Mouse (Mus musculus) heart, embryonic 15.5 days (tissue): ENCODE results near the gene Dnase1l1. TPM values are rescaled to one million over a fixed set of nuclear protein-coding genes. Genes with fewer than 3 reads are reported as not detected.

Experiments
- ATAC-seq: fragments of 200-750 bp; cut with Nextera tagmentation; replicated peaks from 2 replicates; pipeline ENCODE4 v1.8.0; 2017; ENCODE audit warnings: low read depth, moderate TSS enrichment; ENCODE audit not compliant: insufficient number of reproducible peaks, insufficient read depth, low FRiP score
- H3K27ac ChIP-seq: fragments of 300-500 bp; sonication (generic); 2 replicates; pipeline ENCODE4 v1.5.1; 2015; ENCODE audit warnings: mild to moderate bottlenecking, inconsistent platforms
- H3K27me3 ChIP-seq: fragments of 300-500 bp; sonication (generic); 2 replicates; pipeline ENCODE4 v1.6.1; 2015; ENCODE audit warnings: inconsistent platforms
- H3K36me3 ChIP-seq: fragments of 300-500 bp; sonication (generic); 2 replicates; pipeline ENCODE4 v1.6.1; 2015; ENCODE audit warnings: mild to moderate bottlenecking, inconsistent platforms
- H3K4me1 ChIP-seq: fragments of 300-500 bp; sonication (generic); replicated peaks from 2 replicates; pipeline ENCODE4 v1.6.1; 2015; ENCODE audit warnings: inconsistent platforms
- H3K4me2 ChIP-seq: fragments of 300-500 bp; sonication (generic); 2 replicates; pipeline ENCODE4 v1.6.1; 2015; ENCODE audit warnings: inconsistent platforms, mild to moderate bottlenecking, moderate library complexity
- H3K4me3 ChIP-seq: fragments of 300-500 bp; sonication (generic); 2 replicates; pipeline ENCODE4 v1.5.1; 2015; ENCODE audit warnings: mild to moderate bottlenecking, inconsistent platforms
- H3K9ac ChIP-seq: fragments of 300-500 bp; sonication (generic); 2 replicates; pipeline ENCODE4 v1.6.1; 2015; ENCODE audit warnings: mild to moderate bottlenecking, inconsistent platforms
- H3K9me3 ChIP-seq: fragments of 300-500 bp; sonication (generic); replicated peaks from 2 replicates; pipeline ENCODE4 v1.6.1; 2016; ENCODE audit warnings: inconsistent platforms
- WGBS: fragments of 180-500 bp; shearing (Covaris S2); methylation state at CpG from one replicate; pipeline ENCODE4 v1.1.7; 2015; ENCODE audit warnings: mixed read lengths; 5-methylcytosine and 5-hydroxymethylcytosine counted together
- polyA plus RNA-seq: library from polyadenylated mRNA; unstranded; fragments of >200 nt; fragmentation: Nextera tagmentation; extraction: Ambion mirVana; gene quantifications from 2 replicates; pipeline ENCODE4 v1.2.1, GENCODE M21; 2015

Gene Dnase1l1
- 14.3 and 17.2 TPM in 2 replicates for polyA plus RNA-seq

DNA sequence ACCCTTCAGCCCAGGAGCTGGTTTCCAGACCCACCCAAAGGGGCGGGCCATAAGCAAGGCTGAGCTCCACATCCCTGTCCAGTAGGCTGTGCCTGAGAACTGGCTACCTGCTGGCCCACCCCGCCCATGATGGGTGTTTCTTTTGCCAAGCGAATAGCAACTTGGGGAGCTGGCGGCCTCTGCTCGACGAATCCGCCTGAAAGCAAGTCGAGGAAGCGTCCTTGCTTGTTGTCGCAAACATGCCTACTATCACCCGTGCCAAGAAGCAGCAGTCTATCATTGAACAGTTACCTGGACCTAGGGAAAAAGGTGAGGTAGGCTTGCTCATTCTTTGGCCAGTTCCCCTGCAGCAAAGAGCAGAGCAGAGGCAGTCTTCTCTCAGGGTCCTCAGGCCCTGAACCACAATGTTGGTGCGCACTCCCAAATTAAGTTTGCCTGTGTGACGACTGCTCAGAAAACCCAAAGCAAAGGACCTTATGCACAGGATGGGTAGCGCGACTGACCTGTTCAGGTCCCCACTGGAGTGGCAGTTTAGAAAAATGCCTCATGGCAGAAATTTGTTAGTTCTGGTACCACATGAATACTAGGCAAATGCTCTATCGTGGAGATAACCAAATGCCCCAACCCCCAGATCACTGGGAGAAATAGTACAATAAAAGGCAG, at the start of gene Dnase1l1, which contains the start of gene Taz:
TSS of gene Dnase1l1 (minus strand) at position 606 of the 663 bp plus-strand sequence.
TSS of gene Taz (plus strand) at position 181 of the 663 bp plus-strand sequence.
- H3K9ac ChIP-seq = peak within 1 kb of the TSS; percentile 67
- H3K9me3 ChIP-seq = no peaks in the 10 kb centered on the region
- H3K4me3 ChIP-seq = peak within 1 kb of the TSS; percentile 64
- WGBS = 12% methylated on average over 16 of the region's 16 CpGs
- peak within 1 kb of the TSS; percentile 92 for H3K27ac ChIP-seq
- peak within 1 kb of the TSS; percentile 78 for H3K4me2 ChIP-seq
- no peaks in the 10 kb centered on the region for H3K27me3 ChIP-seq
- peak; percentile 90 for ATAC-seq
- peaks cover 8% of the 10 kb centered on the region for H3K4me1 ChIP-seq
- no peaks in the 10 kb centered on the region for H3K36me3 ChIP-seq

DNA sequence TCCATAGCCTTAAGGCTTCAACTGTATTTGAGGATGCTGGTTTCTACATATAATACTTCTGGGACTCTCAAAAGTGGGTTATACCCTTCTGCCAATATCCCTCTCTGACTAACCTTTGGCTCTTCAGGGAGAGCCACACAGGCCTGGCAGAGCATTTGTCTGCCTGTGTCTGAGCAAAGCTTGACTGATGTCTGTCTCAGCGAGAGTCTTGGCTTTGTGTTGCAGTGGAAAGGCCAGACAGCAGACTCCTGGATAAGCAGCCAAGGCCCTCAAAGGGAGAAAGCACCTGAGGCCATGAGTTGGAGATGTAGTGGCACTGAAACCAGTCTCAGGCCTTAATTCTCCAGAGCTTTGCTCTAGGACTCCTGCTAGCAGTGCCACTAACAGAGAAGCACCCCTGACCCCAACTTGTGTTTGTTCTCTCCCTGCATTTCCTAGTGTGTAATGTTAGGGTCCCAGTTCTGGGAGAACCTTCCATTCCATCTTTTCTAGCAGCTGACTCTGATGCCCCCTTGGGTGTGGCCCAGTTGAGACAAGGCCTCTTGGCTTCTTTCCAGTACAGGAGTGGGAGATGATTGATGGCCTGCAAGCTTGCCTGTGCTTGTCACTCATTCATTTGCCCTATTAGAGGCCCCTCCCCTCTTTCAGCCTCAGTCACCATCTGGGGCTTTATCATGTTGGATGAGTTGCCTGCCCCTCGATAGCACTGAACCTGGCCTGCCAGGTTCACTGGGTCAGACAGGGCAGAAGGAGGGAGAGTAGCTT, 48.2 kb upstream of the Dnase1l1 start:
- peak overlapping the region; percentile 71 for H3K4me2 ChIP-seq
- H3K36me3 ChIP-seq = no peaks in the 10 kb centered on the region
- H3K27me3 ChIP-seq = no peaks in the 10 kb centered on the region
- WGBS = 44% methylated on average over 2 of the region's 2 CpGs
- peaks cover 15% of the 10 kb centered on the region for H3K4me1 ChIP-seq
- no peak for ATAC-seq
- peak overlapping the region; percentile 53 for H3K4me3 ChIP-seq
- no peak overlapping the region for H3K27ac ChIP-seq
- no peak overlapping the region for H3K9ac ChIP-seq
- no peaks in the 10 kb centered on the region for H3K9me3 ChIP-seq

DNA sequence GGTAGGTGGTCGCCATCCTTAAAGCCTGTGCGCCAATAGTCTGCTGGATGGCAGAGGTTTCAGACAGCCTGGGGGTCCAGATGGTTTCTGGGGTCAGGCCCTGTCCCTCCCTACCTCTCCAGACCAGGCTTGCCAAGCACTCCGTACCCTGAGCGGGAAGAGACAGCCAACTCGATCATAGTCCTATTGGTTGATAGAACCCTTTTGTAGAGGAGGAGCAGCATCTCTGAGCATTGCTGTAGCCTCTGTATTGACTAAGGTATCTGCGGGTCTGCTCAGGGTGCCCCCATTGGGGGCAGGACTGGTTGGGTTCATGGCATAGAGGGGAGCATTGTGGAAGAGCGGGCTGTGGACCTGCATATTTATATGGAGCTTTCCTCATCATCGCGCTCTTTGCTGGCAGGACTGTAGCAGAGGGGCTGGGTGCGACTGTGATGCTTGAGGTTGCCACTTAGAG, 47.1 kb upstream of the Dnase1l1 start:
- peak; percentile 8; the same call in 1 of the 2 replicates for ATAC-seq
- Histone ChIP-seq H3K4me3 (peak overlapping the region; percentile 53), H3K9ac (peak overlapping the region; percentile 66), H3K27me3 (no peaks in the 10 kb centered on the region), H3K4me1 (peaks cover 15% of the 10 kb centered on the region), H3K27ac (no peak overlapping the region), H3K4me2 (peak overlapping the region; percentile 71), H3K36me3 (no peaks in the 10 kb centered on the region), H3K9me3 (no peaks in the 10 kb centered on the region)
- WGBS = 31% methylated on average over 10 of the region's 10 CpGs

DNA sequence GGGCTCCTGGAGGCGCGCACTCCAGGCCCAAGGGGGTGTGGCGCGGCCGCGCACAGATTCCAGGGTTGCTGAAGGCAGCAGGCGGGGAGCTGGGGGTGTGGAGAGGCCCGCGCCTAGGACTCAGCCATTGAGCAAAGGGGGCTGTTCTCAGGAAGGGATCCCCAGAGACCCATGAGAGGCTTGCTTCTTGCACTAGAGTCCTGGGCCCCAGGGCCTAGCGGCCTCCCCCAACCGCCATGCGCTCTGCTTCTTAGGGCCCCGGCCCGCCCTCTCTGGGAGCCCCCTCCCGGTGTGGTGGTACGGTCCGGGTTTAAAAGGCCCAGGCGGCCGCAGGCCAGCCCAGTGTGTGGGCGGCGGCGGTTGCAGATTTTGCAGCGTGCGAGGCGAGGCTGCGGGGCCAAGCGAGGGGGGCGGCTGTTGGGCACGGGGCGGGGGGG, 46.6 kb upstream of the Dnase1l1 start, which contains the start of gene Plxna3:
TSS of gene Plxna3 (plus strand) at position 342 of the 437 bp plus-strand sequence.
- Histone ChIP-seq H3K9ac (peak within 1 kb of the TSS; percentile 66), H3K27ac (peak within 1 kb of the TSS; percentile 77), H3K4me2 (peak within 1 kb of the TSS; percentile 71), H3K27me3 (no peaks in the 10 kb centered on the region), H3K4me3 (peak within 1 kb of the TSS; percentile 53), H3K9me3 (no peaks in the 10 kb centered on the region), H3K4me1 (peaks cover 15% of the 10 kb centered on the region), H3K36me3 (no peaks in the 10 kb centered on the region)
- WGBS = 15% methylated on average over 30 of the region's 30 CpGs
- ATAC-seq = peak; percentile 88

DNA sequence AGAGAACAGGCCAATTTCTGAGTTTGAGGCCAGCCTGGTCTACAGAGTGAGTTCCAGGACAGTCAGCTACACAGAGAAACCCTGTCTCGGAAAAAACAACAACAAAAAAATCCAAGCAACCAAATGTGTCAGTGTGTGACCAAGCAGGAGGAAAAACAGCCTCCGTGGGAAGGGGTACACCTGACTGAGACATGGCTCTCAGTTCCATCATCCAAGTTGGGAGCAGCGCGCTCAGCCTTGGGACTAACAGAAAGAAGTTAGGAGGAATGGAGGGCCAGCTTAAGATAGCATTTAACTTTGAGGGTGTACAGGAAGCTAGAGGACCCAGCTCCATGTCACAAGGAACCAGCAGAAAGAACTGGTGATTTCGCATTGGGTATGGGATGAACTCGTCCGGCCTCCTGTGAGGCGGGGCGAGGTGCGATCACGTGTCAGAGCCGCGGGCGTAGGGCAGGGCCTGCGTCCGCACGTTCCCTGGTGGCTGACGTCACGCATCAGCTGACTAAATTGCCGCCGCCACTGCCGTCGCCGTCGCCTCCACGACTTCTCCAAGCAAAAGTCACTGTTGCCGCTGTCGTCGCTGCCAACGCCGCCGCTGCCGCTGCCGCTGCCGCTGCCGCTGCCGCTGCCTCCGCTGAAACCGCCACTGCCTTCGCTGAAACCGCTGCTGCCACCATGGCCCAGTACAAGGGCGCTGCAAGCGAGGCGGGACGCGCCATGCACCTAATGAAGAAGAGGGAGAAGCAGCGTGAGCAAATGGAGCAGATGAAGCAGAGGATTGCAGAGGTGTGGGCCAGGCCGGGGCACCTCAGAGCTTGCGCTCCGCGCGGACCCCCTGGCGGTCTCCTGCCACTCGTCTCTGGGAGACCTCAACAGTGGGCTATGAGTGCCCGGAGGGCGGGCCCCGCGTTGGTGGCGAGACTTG, 30.7 kb upstream of the Dnase1l1 start, which contains the start of gene Fam50a:
TSS of gene Fam50a (plus strand) at position 494 of the 925 bp plus-strand sequence.
- no peaks in the 10 kb centered on the region for H3K27me3 ChIP-seq
- WGBS = 13% methylated on average over 59 of the region's 59 CpGs
- H3K4me2 ChIP-seq = peak within 1 kb of the TSS; percentile 79
- H3K9ac ChIP-seq = peak within 1 kb of the TSS; percentile 86
- peak; percentile 93 for ATAC-seq
- no peaks in the 10 kb centered on the region for H3K9me3 ChIP-seq
- H3K36me3 ChIP-seq = peaks cover 19% of the 10 kb centered on the region
- H3K27ac ChIP-seq = peak within 1 kb of the TSS; percentile 89
- peak within 1 kb of the TSS; percentile 72 for H3K4me3 ChIP-seq
- H3K4me1 ChIP-seq = peaks cover 5% of the 10 kb centered on the region

DNA sequence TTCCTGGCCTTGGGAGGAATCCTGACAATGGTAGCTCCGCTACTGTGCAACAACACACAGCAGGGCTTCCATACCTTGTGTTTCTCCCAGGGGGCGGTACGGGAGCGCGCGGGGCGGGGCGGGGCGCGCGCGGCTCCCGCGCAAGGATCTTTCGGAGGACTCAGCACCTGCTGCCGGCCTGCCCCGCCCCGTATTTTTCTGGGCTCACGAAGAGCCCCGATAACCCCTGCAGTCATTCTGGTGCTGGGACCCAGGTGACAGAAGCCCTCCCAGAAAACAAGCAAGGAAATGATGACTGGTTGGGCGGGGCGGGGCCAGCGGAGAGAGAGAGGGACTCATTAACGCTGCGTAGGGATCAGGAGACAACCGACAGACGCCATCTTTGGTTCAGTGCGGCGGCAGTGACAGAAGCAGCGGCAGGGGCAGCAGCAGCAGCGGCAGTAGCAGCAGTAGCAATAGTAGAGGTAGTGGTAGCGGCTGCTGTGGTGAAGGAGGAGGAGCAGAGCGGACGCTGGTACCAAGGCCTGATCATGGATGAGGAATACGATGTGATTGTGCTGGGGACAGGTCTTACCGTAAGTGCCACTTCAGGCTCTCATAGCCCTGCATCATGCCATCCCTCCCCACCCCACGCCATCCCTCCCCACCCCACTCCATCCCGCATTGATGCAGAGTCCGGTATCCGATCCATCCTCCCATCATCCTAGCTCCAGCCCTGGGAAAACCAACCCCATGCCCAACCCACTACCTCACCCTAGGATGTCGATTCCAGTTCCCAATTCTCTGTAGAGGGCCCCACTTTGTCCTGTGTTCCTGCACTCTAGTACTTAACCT, 22.9 kb upstream of the Dnase1l1 start, which contains the start of gene Gdi1:
TSS of gene Gdi1 (plus strand) at position 132 of the 834 bp plus-strand sequence.
- ATAC-seq = peak; percentile 85
- H3K27me3 ChIP-seq = no peaks in the 10 kb centered on the region
- peaks cover 36% of the 10 kb centered on the region for H3K36me3 ChIP-seq
- H3K9me3 ChIP-seq = no peaks in the 10 kb centered on the region
- H3K9ac ChIP-seq = peak within 1 kb of the TSS; percentile 68
- peaks cover 7% of the 10 kb centered on the region for H3K4me1 ChIP-seq
- H3K27ac ChIP-seq = peak within 1 kb of the TSS; percentile 92
- peak within 1 kb of the TSS; percentile 67 for H3K4me2 ChIP-seq
- peak within 1 kb of the TSS; percentile 65 for H3K4me3 ChIP-seq
- WGBS = 8% methylated on average over 41 of the region's 41 CpGs

DNA sequence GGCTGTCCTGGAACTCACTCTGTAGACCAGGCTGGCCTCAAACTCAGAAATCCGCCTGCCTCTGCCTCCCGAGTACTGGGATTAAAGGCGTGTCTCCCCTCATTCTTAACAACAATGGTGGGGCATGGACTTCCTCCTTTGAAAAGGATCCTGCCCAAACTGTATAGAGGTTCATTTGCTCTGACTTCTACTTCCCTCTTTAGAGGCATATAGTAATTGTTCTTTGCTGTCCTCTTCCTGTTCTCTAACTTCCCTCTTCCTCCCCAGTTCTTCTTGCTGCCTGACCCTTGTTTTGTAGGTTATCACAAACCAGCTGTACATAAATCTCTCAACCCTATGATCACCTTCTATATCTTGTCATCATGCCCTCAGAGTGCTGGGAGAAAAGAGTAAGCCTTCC, 17.6 kb upstream of the Dnase1l1 start:
- Histone ChIP-seq H3K9me3 (no peaks in the 10 kb centered on the region), H3K4me3 (no peak overlapping the region), H3K9ac (no peak overlapping the region), H3K27me3 (no peaks in the 10 kb centered on the region), H3K27ac (no peak overlapping the region), H3K4me2 (no peak overlapping the region), H3K36me3 (peaks cover 16% of the 10 kb centered on the region), H3K4me1 (no peaks in the 10 kb centered on the region; the same call in 1 of the 2 replicates)
- ATAC-seq = no peak
- 79% methylated on average over 3 of the region's 3 CpGs for WGBS

DNA sequence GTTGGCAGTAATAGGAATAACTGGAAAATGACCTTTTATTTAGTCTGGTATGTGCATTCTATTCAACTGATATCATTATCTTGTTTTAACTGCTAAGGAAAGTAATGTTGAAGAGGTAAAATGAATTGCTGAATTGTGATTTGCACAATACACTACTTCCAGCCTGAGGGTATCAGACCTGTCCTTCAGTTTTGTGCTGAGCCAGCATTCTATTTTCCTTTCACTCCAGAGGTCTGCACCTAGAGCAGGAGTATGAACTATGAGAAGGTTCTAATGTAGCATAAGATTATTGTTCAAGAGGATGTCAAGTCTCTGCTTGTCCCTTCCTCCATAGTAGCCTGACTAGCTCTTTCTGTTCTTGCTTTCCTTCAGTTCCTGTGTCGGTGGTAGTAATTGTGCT, 16.2 kb upstream of the Dnase1l1 start:
- ATAC-seq = no peak
- 82% methylated on average over 1 of the region's 1 CpGs for WGBS
- H3K4me2 ChIP-seq = no peak overlapping the region
- H3K36me3 ChIP-seq = peaks cover 14% of the 10 kb centered on the region
- H3K9ac ChIP-seq = no peak overlapping the region
- H3K27me3 ChIP-seq = no peaks in the 10 kb centered on the region
- H3K4me3 ChIP-seq = no peak overlapping the region
- no peaks in the 10 kb centered on the region for H3K4me1 ChIP-seq
- no peak overlapping the region for H3K27ac ChIP-seq
- H3K9me3 ChIP-seq = no peaks in the 10 kb centered on the region

DNA sequence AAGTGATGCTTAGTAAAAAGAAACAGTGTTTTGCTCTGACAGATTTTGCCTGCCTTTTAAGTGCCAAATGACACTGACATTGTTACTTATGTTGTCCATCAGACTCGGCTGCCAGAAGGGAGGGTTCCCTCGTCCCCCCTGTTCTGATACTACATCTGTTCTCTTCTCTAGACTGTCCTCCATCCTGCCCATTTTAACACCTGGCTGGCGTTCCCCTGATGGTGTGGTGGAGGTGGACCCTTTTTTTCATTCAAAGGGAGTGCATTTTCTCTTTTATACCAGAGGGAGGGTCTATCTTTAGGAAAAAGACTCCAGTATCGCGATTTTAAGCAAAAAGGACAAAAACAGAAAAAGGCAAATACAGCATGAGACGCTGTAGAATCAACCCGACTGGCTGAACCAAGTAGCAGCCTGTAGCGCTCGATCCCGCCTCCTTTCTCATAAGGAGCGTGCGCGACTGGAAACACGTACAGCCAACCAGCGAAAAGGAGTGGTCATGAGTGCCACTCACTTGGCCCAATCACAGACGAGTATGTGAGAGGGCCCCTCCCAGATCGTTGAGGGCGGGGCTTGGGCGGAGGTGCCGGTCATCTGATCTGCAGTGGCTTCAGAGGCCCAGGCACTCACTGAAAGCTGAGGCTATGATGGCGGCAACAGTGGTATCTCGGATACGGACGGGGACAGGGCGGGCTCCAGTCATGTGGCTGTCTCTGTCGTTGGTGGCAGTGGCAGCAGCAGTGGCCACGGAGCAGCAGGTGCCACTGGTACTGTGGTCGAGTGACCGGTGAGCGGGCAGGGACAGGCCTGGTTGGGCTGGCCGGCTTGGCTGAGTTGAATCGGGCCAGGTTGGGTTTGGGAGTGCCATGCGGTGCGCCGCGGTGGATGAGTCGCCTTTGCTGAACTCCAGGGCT, 14.7 kb upstream of the Dnase1l1 start, which contains the start of gene Atp6ap1:
TSS of gene Atp6ap1 (plus strand) at position 560 of the 911 bp plus-strand sequence.
- peak within 1 kb of the TSS; percentile 70 for H3K4me3 ChIP-seq
- no peaks in the 10 kb centered on the region for H3K27me3 ChIP-seq
- WGBS = 11% methylated on average over 37 of the region's 37 CpGs
- H3K27ac ChIP-seq = peak within 1 kb of the TSS; percentile 71
- H3K9me3 ChIP-seq = no peaks in the 10 kb centered on the region
- peaks cover 7% of the 10 kb centered on the region; the same call in 1 of the 2 replicates for H3K36me3 ChIP-seq
- H3K4me2 ChIP-seq = peak within 1 kb of the TSS; percentile 70
- H3K4me1 ChIP-seq = no peaks in the 10 kb centered on the region
- peak; percentile 98 for ATAC-seq
- H3K9ac ChIP-seq = peak within 1 kb of the TSS; percentile 77
